Comparison of ENCODE assay signal across 9 mouse cellular contexts in the genomic region with DNA sequence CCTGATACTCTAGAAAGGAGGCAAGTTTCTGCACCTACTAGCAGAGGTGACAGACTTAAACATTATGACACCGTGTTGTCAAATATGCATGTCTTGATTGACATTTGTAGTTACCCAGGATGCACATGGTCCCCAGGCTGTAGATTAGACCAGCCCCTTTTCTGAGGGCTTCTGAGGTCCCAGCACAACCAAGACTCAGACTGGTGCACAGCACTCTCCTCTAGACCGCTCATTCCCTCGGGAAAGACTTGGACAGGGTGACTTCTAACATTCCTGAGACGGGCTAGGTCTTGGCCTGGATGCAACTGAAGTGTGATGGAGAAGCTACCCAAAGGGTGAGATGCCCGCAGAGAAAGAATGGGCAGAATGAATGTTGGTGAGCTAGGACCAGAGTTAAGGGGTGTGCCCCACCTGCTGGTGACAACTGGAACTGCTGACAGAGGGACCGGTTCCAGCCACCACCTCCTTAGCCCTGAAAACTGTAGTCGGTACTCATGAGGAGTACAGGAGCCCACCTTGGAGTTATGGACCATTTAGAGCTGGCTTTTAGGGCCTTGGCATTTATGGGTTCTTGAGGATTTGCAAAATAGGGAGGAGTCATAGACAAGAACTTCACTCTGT. TPM values are rescaled to one million over a fixed set of nuclear protein-coding genes. Genes with fewer than 3 reads are reported as not detected.
DNase-seq lines count a peak whose midpoint lies in the region; ATAC-seq lines count a peak whose summit lies in the region.
"Had no signal": no experiment of that assay in that cellular context is flagged by ENCODE, and none has a peak within 500 bp of the region (broad histone marks: within the 10 kb centered on the region; RNA-seq: fewer than 3 reads in every experiment).

No protein-coding gene starts in this region.

- intact Hi-C loops in gastrocnemius, postnatal 14 days (cut with DNase I; ENCODE audit: low total_unique reads) = loop anchor here (10.0 kb wide), 1 partner anchor 171 kb away; no protein-coding TSS in a partner anchor

- peak; percentile 61; the same call in 1 of the 2 replicates for ATAC-seq in kidney, embryonic 14.5 days (ENCODE audit: low FRiP score, low TSS enrichment)
- ATAC-seq in limb, embryonic 13.5 days (ENCODE audit: low FRiP score, low read depth) = peak; percentile 55; the same call in 1 of the 2 replicates

- H3K4me3 ChIP-seq in kidney, embryonic 14.5 days (ENCODE audit: low read length) = no peak overlapping the region
- no peak overlapping the region for H3K4me3 ChIP-seq in limb, embryonic 13.5 days
- H3K4me3 ChIP-seq: stomach, embryonic 15.5 days had no signal

- H3K4me2 ChIP-seq in kidney, embryonic 14.5 days (replicated peaks; ENCODE audit: low read depth, low read length) = no peak overlapping the region
- H3K4me2 ChIP-seq in limb, embryonic 13.5 days (replicated peaks) = no peak overlapping the region
- H3K4me2 ChIP-seq: stomach, embryonic 15.5 days had no signal

- H3K9ac ChIP-seq in kidney, embryonic 14.5 days (ENCODE audit: low read depth, low read length) = no peak overlapping the region
- no peak overlapping the region for H3K9ac ChIP-seq in limb, embryonic 13.5 days
- H3K9ac ChIP-seq: stomach, embryonic 15.5 days had no signal

- no peaks in the 10 kb centered on the region for H3K9me3 ChIP-seq in kidney, embryonic 14.5 days (ENCODE audit: control insufficient read depth, low read length)
- no peaks in the 10 kb centered on the region for H3K9me3 ChIP-seq in limb, embryonic 13.5 days
- H3K9me3 ChIP-seq: stomach, embryonic 15.5 days had no signal

- DNase-seq in 3134 (ENCODE audit: extremely low read depth, insufficient read length, low spot score) = peak; percentile 47
- peak; percentile 82 for DNase-seq in adrenal gland, adult 2 months
- DNase-seq in embryo, embryonic 10 days (ENCODE audit: low spot score) = peak; percentile 83
- peak; percentile 67 for DNase-seq in gastrocnemius, postnatal 14 days
- DNase-seq in naive thymus-derived CD4-positive, alpha-beta T cell, adult 2 months (ENCODE audit: low read depth) = peak; percentile 74
- DNase-seq in spleen, postnatal 4 days (ENCODE audit: low spot score in 2 of 2) = peak; percentile 58 to 88

- H3K4me1 ChIP-seq in kidney, embryonic 14.5 days (ENCODE audit: control insufficient read depth, insufficient read depth, low read length) = no peaks in the 10 kb centered on the region
- H3K4me1 ChIP-seq in limb, embryonic 13.5 days = no peaks in the 10 kb centered on the region
- H3K4me1 ChIP-seq: stomach, embryonic 15.5 days had no signal

- WGBS in kidney, embryonic 14.5 days = 25% methylated on average over 7 of the region's 7 CpGs
- WGBS in limb, embryonic 13.5 days = 26% methylated on average over 7 of the region's 7 CpGs

- H3K27me3 ChIP-seq in kidney, embryonic 14.5 days (ENCODE audit: control insufficient read depth, insufficient read depth, low read length) = no peaks in the 10 kb centered on the region
- H3K27me3 ChIP-seq in limb, embryonic 13.5 days = no peaks in the 10 kb centered on the region
- H3K27me3 ChIP-seq: stomach, embryonic 15.5 days had no signal

- no peak overlapping the region for H3K27ac ChIP-seq in kidney, embryonic 14.5 days (ENCODE audit: low read depth, low read length)
- H3K27ac ChIP-seq in limb, embryonic 13.5 days = no peak overlapping the region
- H3K27ac ChIP-seq: stomach, embryonic 15.5 days had no signal

- peaks cover 21% of the 10 kb centered on the region; the same call in 1 of the 2 replicates for H3K36me3 ChIP-seq in kidney, embryonic 14.5 days (ENCODE audit: control insufficient read depth, insufficient read depth, low read length)
- peaks cover 60% of the 10 kb centered on the region for H3K36me3 ChIP-seq in limb, embryonic 13.5 days

RNA-seq across cellular contexts. Expression of a gene that starts 31.7 kb away (rescaled TPM):
- total RNA-seq in adrenal gland, adult 2 months (2021) = 10 to 100 TPM; 30.5 to 32.9 TPM
- 28.8 and 43.3 TPM in 2 replicates for polyA plus RNA-seq in adrenal gland, adult 2 months (2012; rRNA removed)
- total RNA-seq in gastrocnemius, postnatal 14 days (2021) = 10 to 100 TPM; 18.9 to 20.1 TPM
- polyA plus RNA-seq in kidney, embryonic 14.5 days (2014; fragmentation: Nextera tagmentation; extraction: Ambion mirVana) = 34.0 and 45.2 TPM in 2 replicates
- 37.4 and 38.6 TPM in 2 replicates for polyA plus RNA-seq in limb, embryonic 13.5 days (2015; fragmentation: Nextera tagmentation; extraction: Ambion mirVana)
